Mouse (Mus musculus): ENCODE measurements around the gene Rbfox3. TPM values are rescaled to one million over a fixed set of nuclear protein-coding genes. Genes with fewer than 3 reads are reported as not detected.

Gene Rbfox3
- polyA plus RNA-seq, 1 experiment, result 9.8 TPM

- DNase-seq (ENCODE audit: low read depth), result no peak
Measured at GRCm38 (mm10) chr11:118507095-118507494, 404.3 kb downstream of the Rbfox3 start.

- DNase-seq (ENCODE audit: low read depth), result no peak
Measured at GRCm38 (mm10) chr11:118504180-118504454, 407.3 kb downstream of the Rbfox3 start.

- no peak for DNase-seq (ENCODE audit: low read depth)
Measured at GRCm38 (mm10) chr11:118503418-118504179, 407.8 kb downstream of the Rbfox3 start.

GRCm38 (mm10) chr11:118502990-118503389, 408.4 kb downstream of the Rbfox3 start:
- no peak for DNase-seq (ENCODE audit: low read depth)

- DNase-seq (ENCODE audit: low read depth), result no peak
Measured at GRCm38 (mm10) chr11:118496066-118496689, 415.2 kb downstream of the Rbfox3 start.

GRCm38 (mm10) chr11:118495065-118495464, 416.3 kb downstream of the Rbfox3 start:
- DNase-seq (ENCODE audit: low read depth), result no peak

GRCm38 (mm10) chr11:118494001-118494737, 417.2 kb downstream of the Rbfox3 start:
- no peak for DNase-seq (ENCODE audit: low read depth)

- no peak for DNase-seq (ENCODE audit: low read depth)
Measured at GRCm38 (mm10) chr11:118493458-118493857, 417.9 kb downstream of the Rbfox3 start.

GRCm38 (mm10) chr11:118491230-118491629, 420.2 kb downstream of the Rbfox3 start:
- DNase-seq (ENCODE audit: low read depth), result no peak

- DNase-seq (ENCODE audit: low read depth), result no peak
Measured at GRCm38 (mm10) chr11:118490566-118491218, 420.7 kb downstream of the Rbfox3 start.

GRCm38 (mm10) chr11:118488907-118489270, 422.5 kb downstream of the Rbfox3 start:
- DNase-seq (ENCODE audit: low read depth), result no peak

GRCm38 (mm10) chr11:118488191-118488906, 423.0 kb downstream of the Rbfox3 start:
- DNase-seq (ENCODE audit: low read depth), result no peak

- no peak for DNase-seq (ENCODE audit: low read depth)
Measured at GRCm38 (mm10) chr11:118486881-118487772, 424.3 kb downstream of the Rbfox3 start.

GRCm38 (mm10) chr11:118486281-118486680, 425.1 kb downstream of the Rbfox3 start:
- no peak for DNase-seq (ENCODE audit: low read depth)

GRCm38 (mm10) chr11:118485780-118486179, 425.6 kb downstream of the Rbfox3 start:
- no peak for DNase-seq (ENCODE audit: low read depth)

GRCm38 (mm10) chr11:118485338-118485737, 426.1 kb downstream of the Rbfox3 start:
- no peak for DNase-seq (ENCODE audit: low read depth)

- no peak for DNase-seq (ENCODE audit: low read depth)
Measured at GRCm38 (mm10) chr11:118484169-118484568, 427.2 kb downstream of the Rbfox3 start.

GRCm38 (mm10) chr11:118481751-118482150, 429.6 kb downstream of the Rbfox3 start:
- DNase-seq (ENCODE audit: low read depth), result no peak

- no peak for DNase-seq (ENCODE audit: low read depth)
Measured at GRCm38 (mm10) chr11:118481231-118481630, 430.2 kb downstream of the Rbfox3 start.

GRCm38 (mm10) chr11:118479776-118480175, 431.6 kb downstream of the Rbfox3 start:
- no peak for DNase-seq (ENCODE audit: low read depth)
